Mouse (Mus musculus) urinary bladder, postnatal 10 days (tissue): ENCODE measurements around the gene Atp5b.

Experiments used
- DNase-seq: peaks from one replicate; pipeline ENCODE4 v3.0.0; 2022; ENCODE audit warnings: low spot score

Gene Atp5b

DNA sequence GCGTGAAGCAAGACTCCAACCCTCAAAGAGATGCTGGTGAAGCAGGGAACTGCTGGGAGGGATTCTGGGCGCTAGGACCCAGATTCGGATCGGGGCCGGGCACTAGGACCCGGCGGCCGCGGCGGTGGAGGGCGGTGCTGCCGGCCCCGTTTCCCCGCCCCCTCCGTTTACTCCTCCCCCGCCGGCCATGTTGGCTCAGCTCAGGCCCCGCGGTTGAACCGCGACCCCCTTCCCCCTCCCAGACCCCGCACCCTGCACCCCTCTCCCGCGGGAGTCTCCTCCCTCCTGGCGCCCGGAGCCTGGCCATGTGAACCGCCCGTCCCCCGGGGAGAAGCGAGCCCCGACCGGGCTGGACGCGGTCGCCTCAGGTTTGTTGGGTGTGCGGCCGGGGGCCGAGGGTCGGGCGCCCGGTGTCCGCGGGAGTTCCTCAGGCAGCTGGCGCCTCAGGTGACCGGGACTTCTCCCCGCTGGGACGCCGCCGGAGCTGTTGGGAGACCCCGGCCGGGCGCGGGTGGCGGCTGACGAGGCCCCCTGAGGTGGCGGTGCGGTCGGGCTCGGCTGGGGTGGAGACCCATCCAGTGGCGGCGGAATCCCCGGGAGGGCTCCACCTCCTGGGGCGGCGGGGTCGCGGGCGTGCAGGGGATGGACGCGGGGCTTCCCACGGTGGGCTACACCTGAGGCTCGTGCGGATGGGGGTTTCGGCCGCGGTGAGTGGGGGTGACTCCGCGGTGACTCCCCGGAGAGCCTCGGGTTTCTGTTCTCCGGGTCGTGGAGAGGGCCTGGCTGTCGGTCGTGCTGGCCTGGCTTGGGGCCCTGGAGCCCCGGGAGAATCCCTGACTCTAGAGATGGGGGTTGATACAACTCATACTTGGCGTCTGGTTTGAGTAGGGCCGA lies 13.9 kb downstream of the Atp5b start:
- DNase-seq = peak; percentile 36

DNA sequence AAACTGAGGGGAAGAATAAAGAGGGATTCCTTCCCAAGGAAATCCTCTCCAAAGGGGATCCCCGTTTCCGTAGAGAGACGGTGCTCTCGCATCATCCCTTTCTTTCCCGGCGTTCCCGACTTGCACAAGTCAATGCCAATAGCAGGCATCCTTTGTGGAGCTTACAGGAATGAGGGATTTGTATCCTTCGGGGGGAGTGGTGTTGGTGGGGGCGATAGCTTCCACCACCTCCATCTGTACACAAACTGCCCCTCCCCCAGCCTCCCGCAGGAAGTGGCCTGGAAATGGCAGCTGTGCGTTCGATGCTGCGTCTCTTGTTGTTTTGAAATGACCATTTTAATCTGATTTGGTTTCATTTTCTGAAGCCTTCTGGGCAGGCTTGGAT lies 14.5 kb downstream of the Atp5b start:
- DNase-seq = no peak

DNA sequence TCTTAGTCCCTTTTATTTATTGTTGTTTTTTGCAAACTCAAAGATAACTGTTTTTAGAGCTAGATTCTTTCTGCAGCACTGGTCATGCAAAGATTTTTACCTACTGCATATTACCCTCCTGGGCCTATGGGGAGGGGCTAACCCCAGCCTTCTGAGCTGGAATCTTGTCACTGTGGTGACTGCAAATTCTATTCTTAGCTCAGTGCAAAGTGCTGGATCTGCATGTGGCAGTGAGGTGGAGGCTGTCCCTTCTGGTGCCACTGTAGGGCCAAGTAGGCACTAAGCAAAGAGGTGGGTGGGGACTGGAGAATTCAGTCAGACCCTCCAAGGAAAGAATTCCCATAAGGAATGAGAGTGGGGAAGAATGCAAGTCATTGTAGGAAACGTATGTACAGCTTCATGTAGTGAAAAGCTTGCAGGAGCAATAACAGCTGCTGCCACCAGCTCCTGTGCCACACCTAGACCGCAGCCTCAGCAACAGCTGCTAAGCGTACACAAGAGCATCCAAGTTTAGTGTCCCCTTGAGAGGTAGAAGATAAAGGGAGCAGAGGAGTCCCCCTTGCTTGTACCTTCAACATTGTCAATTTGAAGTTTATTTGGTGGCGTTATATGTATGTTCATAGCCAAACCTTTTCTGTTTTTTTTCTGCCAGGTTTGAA lies 27.2 kb downstream of the Atp5b start:
- no peak for DNase-seq

DNA sequence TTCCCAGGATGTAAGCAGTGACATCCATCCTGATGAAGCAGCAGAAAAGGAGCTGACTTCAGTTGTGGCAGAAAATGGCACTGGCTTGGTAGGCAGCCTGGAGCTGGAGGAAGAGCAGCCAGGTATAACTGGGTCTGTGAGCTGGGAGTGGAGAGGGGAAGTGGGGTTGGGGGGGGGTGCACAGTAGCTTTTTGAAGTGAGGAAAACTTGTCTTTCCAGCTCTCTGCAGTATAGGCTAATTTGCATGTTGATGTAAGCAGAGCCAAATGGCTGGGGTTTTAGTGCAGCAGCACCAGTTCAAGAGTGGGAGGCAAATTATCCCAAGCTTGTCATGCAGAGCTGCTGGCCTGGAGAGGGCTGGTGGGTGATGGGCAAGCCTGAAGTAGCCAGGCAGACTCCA lies 28.2 kb downstream of the Atp5b start:
- DNase-seq = no peak

- no peak for DNase-seq
These were observed 40.8 kb downstream of the Atp5b start for GRCm38 (mm10) chr10:128123833-128124232.

GRCm38 (mm10) chr10:128124831-128125230 lies 41.8 kb downstream of the Atp5b start:
- DNase-seq = no peak

DNA sequence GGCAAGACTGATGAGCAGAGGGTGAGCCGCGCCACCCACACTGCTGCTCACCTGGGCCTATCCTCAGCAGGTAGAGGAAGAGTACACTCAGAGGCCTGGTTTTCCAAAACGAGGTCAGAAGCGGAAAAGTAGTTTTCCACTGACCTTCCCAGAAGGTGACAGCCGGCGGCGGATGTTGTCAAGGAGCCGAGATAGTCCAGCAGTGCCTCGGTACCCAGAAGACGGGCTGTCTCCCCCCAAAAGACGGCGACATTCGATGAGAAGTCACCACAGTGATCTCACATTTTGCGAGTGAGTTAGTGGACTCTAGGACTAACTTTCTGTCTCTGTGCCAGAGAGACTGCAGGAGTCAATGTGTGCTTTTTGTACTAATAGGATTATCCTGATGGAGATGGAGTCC lies 42.9 kb downstream of the Atp5b start:
- DNase-seq = no peak

DNA sequence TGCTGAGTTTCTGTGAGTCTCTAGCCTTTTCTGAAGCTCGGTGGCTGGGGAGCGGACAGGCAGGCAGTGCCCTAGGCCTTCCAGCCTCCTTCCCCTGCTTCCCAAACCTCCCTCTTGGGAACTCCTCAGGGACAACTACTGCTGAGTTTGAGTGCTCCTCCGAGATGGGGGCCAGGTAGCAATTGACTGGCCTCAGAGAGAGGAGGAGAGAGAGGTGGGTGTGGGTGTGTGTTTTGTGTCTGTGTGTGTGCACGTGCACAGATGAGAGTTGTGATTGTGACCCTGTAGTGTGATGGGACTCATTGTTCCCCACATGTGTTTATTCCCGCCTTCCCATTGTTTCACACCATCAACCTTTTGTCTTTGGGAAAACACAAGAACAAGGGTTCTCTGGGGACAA lies 44.4 kb downstream of the Atp5b start:
- DNase-seq = no peak

DNA sequence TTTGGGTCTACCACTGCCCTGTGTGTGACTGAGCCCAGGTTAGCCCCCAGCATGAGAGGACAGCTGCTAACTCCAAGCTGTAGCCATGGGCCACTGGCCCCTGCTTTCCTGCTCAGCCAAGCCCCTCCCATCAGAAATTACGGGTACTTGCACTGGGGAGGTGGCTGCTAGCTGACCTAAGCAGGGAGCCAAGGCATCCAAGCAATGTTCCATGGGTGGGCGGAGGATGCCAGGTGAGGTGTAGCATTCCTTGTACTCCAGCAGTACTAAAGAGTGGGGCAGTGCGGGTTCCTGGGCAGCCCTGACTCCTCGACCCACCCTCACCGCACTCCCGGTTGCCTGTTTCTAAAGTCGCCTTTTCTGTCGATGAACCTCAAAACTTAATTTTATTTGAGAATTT lies 45.1 kb downstream of the Atp5b start:
- DNase-seq = no peak

DNA sequence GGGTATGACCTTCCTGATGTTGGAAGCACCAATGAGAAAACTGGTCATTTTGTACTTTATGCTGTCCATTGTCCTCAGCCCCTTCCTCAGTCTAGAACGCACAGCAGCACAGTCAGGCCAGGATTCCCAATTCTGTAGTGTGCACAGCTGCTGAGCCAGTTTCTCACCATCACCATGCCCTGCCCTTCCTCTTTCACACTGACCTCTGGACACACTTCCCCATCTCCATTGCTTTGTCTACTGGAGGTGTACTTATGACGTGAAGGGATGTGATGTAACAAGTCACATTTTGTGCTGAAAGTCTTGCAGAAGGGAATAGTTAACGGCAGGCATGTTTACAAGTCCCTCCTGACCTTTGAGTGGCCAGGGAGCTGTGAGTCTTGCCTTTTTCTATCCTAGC lies 48.2 kb downstream of the Atp5b start:
- no peak for DNase-seq

DNA sequence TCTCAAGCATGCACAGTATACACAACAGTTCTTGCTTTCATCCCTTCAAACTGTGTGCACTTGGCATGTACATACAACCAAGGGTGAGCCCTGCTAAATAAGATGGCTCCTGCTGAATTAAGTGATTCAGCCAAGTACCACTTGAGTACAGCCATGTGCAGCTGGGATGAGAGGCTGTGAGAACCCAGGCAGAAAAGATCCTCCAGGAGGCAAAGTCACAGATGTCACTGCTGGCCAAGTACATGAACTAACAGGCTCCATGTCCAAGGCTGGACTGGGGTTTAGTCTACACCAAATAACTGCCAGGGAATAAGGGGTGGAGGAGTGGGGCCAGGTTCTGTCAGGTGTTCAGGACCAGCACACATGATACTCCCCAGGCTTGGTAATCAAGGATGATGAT lies 48.7 kb downstream of the Atp5b start:
- no peak for DNase-seq

DNA sequence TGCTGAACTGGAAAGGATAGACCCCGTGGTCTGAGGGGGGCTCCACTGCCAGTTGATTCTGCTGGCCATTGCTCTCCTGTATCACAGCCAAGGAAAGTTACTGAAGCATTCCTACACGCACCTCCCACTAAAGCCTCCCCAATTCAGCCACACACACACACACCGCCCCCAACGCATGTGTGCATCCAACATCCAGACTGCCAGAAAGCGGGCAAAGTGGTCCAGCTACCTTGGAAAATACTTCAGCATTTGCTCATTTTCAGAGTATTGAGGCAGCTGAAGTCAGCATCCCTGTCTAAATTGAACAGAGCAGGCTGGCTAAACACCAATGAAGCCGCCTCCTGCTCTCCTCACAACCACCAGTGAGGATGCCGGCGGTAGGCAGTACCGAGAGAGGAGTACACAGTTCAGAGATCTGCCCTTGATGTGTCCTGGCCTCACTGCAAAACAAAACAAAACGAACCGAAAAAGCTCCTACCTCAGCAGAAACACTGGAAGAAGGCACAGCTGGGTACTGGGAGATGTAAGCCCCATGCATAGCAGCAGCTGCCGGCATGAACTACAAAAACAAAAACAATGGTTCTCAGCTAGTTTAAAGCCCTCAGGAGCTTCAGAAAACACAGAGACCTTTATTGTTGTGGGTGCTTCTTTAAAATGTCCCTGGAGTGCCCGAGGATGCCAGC lies 50.7 kb downstream of the Atp5b start:
- no peak for DNase-seq

DNA sequence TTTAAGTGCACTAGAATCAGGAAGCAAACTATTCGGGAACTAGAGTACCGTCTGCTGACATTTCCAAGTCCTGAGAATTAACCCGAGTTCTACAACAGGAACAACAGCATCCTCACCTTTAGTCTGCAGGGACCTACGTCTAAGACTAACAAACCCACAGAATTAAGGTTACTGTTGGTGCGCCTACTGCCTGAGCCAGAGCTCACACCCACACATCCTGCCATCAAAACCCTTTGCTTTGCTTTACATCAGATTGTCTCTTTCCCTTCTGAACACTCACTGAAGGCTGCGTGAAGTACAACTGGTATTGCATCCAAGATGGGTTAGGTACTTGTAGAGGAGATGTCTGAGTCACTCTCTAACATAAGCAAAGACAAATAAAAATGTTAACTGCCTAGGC lies 52.3 kb downstream of the Atp5b start:
- no peak for DNase-seq
